Mouse (Mus musculus): ENCODE measurements around the gene Senp2.

DNA sequence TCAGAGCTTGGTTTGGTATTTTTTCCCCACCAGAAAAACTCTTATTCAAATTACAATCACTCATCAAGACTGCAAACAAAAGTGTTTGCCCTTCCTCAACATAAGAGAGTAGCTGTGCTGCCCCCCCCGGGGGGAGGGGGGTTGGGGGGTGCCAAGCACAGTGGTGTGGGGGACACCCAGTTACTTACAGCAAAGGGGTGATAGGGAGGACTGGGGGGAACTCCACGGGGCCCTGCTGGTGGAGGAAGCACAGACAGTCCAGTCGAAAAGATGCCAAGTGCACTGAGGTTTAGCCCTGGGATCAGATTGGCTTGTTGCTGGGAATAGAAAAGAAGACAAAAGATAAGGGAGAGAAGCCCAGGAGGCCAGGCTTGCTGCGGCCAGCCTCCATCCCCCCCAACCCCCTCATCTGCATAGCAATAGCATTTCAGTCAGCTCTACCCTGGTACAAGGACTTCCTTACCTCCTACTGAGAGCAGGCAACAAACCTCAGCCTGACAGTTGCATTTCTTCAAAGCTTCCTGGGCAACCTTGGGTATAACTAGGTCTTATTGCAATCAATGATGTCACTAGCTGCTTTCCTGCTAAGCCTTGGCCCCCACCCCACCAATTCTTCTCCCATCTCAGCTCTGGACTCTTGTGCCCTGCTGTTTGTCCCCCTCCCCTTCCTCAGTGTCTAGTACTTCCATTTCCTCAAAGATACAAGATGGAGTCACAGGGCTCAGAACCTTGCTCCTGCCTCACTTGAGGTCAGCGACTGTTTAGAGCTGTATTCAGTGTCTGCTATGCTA is 66.7 kb downstream of the Senp2 start:
- no peak for TF ChIP-seq CTCF (conservative IDR thresholded peaks at IDR 0.05; ENCODE audit: insufficient read depth, insufficient read length, low read depth, low read length)
- TF ChIP-seq POLR2A (IDR thresholded peaks at IDR 0.05; ENCODE audit: low read depth, low read length), result no peak
